Mouse (Mus musculus): Measurements from ENCODE around the gene Smc1b. TPM values are rescaled to one million over a fixed set of nuclear protein-coding genes. Genes with fewer than 3 reads are reported as not detected.

Gene Smc1b
- polyA plus RNA-seq, 1 experiment from 2014 or later, result 0.08 TPM

DNA sequence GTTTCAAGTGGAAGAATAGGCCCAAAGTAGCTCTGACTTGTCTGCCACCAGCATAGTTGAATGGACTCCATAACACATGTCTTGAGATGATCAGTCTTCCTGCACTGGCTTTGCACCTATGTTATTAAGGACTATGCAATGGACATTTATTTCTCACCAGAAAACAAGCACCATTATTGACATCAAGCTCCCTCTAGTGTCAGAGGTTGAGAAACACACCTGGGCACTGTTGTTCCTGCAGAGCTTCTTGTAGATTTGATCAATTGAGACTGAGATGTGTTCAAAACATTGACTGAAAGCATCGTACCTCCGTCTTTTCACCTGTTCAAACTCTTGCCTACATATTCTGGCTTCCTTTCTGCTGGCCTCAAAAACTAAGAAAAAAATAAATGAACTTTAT, 61.2 kb downstream of the Smc1b start:
- Histone ChIP-seq H3K36me3 (ENCODE audit: control insufficient read depth, insufficient read depth, low read length) (no peaks in the 10 kb centered on the region), H3K4me2 (replicated peaks; ENCODE audit: low read depth, low read length) (no peak overlapping the region), H3K9ac (ENCODE audit: low read depth, low read length) (no peak overlapping the region), H3K27ac (ENCODE audit: low read depth, low read length) (no peak overlapping the region), H3K9me3 (ENCODE audit: control insufficient read depth, low read length) (no peaks in the 10 kb centered on the region), H3K27me3 (ENCODE audit: control insufficient read depth, insufficient read depth, low read length) (no peaks in the 10 kb centered on the region), H3K4me3 (ENCODE audit: low read depth, low read length) (no peak overlapping the region), H3K4me1 (replicated peaks; ENCODE audit: control insufficient read depth, insufficient read depth, low read length) (no peaks in the 10 kb centered on the region)
- DNase-seq (ENCODE audit: low spot score) (peak; percentile 66), ATAC-seq (ENCODE audit: low FRiP score) (no peak)
- 43% methylated on average over 2 of the region's 2 CpGs for WGBS

GRCm38 (mm10) chr15:85063421-85063820, 68.3 kb downstream of the Smc1b start:
- Histone ChIP-seq H3K9ac (ENCODE audit: low read depth, low read length) (no peak overlapping the region), H3K4me1 (replicated peaks; ENCODE audit: control insufficient read depth, insufficient read depth, low read length) (no peaks in the 10 kb centered on the region), H3K4me2 (replicated peaks; ENCODE audit: low read depth, low read length) (no peak overlapping the region), H3K36me3 (ENCODE audit: control insufficient read depth, insufficient read depth, low read length) (no peaks in the 10 kb centered on the region), H3K27ac (ENCODE audit: low read depth, low read length) (no peak overlapping the region), H3K27me3 (ENCODE audit: control insufficient read depth, insufficient read depth, low read length) (no peaks in the 10 kb centered on the region), H3K9me3 (ENCODE audit: control insufficient read depth, low read length) (no peaks in the 10 kb centered on the region), H3K4me3 (ENCODE audit: low read depth, low read length) (no peak overlapping the region)
- WGBS, result 94% methylated on average over 2 of the region's 2 CpGs
- ATAC-seq (ENCODE audit: low FRiP score) (no peak), DNase-seq (ENCODE audit: low spot score) (no peak)

- Histone ChIP-seq H3K9me3 (ENCODE audit: control insufficient read depth, low read length) (no peaks in the 10 kb centered on the region), H3K4me2 (replicated peaks; ENCODE audit: low read depth, low read length) (no peak overlapping the region), H3K36me3 (ENCODE audit: control insufficient read depth, insufficient read depth, low read length) (0 out of 2 replicates have a peak, but pooled peaks cover 6% of the 10 kb centered on the region), H3K4me1 (replicated peaks; ENCODE audit: control insufficient read depth, insufficient read depth, low read length) (no peaks in the 10 kb centered on the region), H3K4me3 (ENCODE audit: low read depth, low read length) (no peak overlapping the region), H3K27ac (ENCODE audit: low read depth, low read length) (no peak overlapping the region), H3K27me3 (ENCODE audit: control insufficient read depth, insufficient read depth, low read length) (no peaks in the 10 kb centered on the region), H3K9ac (ENCODE audit: low read depth, low read length) (no peak overlapping the region)
- WGBS, result 89% methylated on average over 4 of the region's 4 CpGs
- DNase-seq (ENCODE audit: low spot score) (no peak), ATAC-seq (ENCODE audit: low FRiP score) (no peak)
Observed at GRCm38 (mm10) chr15:85055186-85055585, 76.6 kb downstream of the Smc1b start.

DNA sequence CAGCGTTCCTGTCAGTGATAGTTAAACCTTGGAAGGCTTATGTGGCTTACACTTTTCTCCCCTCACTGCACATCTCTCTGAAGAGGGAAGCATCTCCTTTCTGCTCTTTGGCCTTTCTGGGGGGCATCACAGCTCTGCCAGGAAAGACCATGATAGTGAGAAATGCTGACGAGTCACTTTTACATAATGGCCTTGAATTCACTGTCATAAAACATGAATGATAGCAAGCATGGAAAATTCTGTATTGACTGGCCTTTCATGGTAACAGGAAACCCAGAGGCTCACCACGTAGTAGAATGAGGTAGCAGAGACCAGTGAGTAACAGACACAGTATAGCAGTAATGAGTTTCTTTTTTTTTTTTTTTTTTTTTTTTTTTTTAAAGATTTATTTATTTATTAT, 77.7 kb downstream of the Smc1b start:
- DNase-seq (ENCODE audit: low spot score), result no peak
- 0 out of 2 replicates have a peak, but pooled peaks cover 6% of the 10 kb centered on the region for H3K36me3 ChIP-seq (ENCODE audit: control insufficient read depth, insufficient read depth, low read length)

GRCm38 (mm10) chr15:85049758-85050157, 82.0 kb downstream of the Smc1b start:
- no peak overlapping the region for H3K9ac ChIP-seq (ENCODE audit: low read depth, low read length)
- H3K4me3 ChIP-seq (ENCODE audit: low read depth, low read length), result no peak overlapping the region
- no peaks in the 10 kb centered on the region; the same call in 1 of the 2 replicates for H3K4me1 ChIP-seq (replicated peaks; ENCODE audit: control insufficient read depth, insufficient read depth, low read length)
- H3K9me3 ChIP-seq (ENCODE audit: control insufficient read depth, low read length), result no peaks in the 10 kb centered on the region
- DNase-seq (ENCODE audit: low spot score) (no peak), ATAC-seq (ENCODE audit: low FRiP score) (no peak)
- H3K36me3 ChIP-seq (ENCODE audit: control insufficient read depth, insufficient read depth, low read length), result 0 out of 2 replicates have a peak, but pooled peaks cover 6% of the 10 kb centered on the region
- H3K27ac ChIP-seq (ENCODE audit: low read depth, low read length), result no peak overlapping the region
- H3K4me2 ChIP-seq (replicated peaks; ENCODE audit: low read depth, low read length), result no peak overlapping the region
- no peaks in the 10 kb centered on the region for H3K27me3 ChIP-seq (ENCODE audit: control insufficient read depth, insufficient read depth, low read length)
- WGBS, result 90% methylated on average over 1 of the region's 1 CpGs

More for the DNA sequence above, 77.7 kb downstream of the Smc1b start:
- Histone ChIP-seq H3K27me3 (ENCODE audit: control insufficient read depth, insufficient read depth, low read length) (no peaks in the 10 kb centered on the region), H3K4me1 (replicated peaks; ENCODE audit: control insufficient read depth, insufficient read depth, low read length) (no peaks in the 10 kb centered on the region), H3K9ac (ENCODE audit: low read depth, low read length) (no peak overlapping the region), H3K4me2 (replicated peaks; ENCODE audit: low read depth, low read length) (no peak overlapping the region), H3K27ac (ENCODE audit: low read depth, low read length) (no peak overlapping the region), H3K9me3 (ENCODE audit: control insufficient read depth, low read length) (no peaks in the 10 kb centered on the region), H3K4me3 (ENCODE audit: low read depth, low read length) (no peak overlapping the region)
- no peak for ATAC-seq (ENCODE audit: low FRiP score)
- 96% methylated on average over 3 of the region's 3 CpGs for WGBS

GRCm38 (mm10) chr15:85047865-85048264, 83.9 kb downstream of the Smc1b start:
- no peak overlapping the region for H3K27ac ChIP-seq (ENCODE audit: low read depth, low read length)
- no peaks in the 10 kb centered on the region; the same call in 1 of the 2 replicates for H3K4me1 ChIP-seq (replicated peaks; ENCODE audit: control insufficient read depth, insufficient read depth, low read length)
- H3K36me3 ChIP-seq (ENCODE audit: control insufficient read depth, insufficient read depth, low read length), result 0 out of 2 replicates have a peak, but pooled peaks cover 2% of the 10 kb centered on the region
- DNase-seq (ENCODE audit: low spot score), result no peak
- H3K4me3 ChIP-seq (ENCODE audit: low read depth, low read length), result no peak overlapping the region
- H3K9ac ChIP-seq (ENCODE audit: low read depth, low read length), result no peak overlapping the region
- 91% methylated on average over 4 of the region's 4 CpGs for WGBS
- no peak for ATAC-seq (ENCODE audit: low FRiP score)
- H3K27me3 ChIP-seq (ENCODE audit: control insufficient read depth, insufficient read depth, low read length), result no peaks in the 10 kb centered on the region
- H3K9me3 ChIP-seq (ENCODE audit: control insufficient read depth, low read length), result no peaks in the 10 kb centered on the region
- H3K4me2 ChIP-seq (replicated peaks; ENCODE audit: low read depth, low read length), result no peak overlapping the region

- Histone ChIP-seq H3K27me3 (ENCODE audit: control insufficient read depth, insufficient read depth, low read length) (no peaks in the 10 kb centered on the region), H3K27ac (ENCODE audit: low read depth, low read length) (no peak overlapping the region), H3K36me3 (ENCODE audit: control insufficient read depth, insufficient read depth, low read length) (0 out of 2 replicates have a peak, but pooled peaks cover 2% of the 10 kb centered on the region), H3K9me3 (ENCODE audit: control insufficient read depth, low read length) (no peaks in the 10 kb centered on the region), H3K9ac (ENCODE audit: low read depth, low read length) (no peak overlapping the region), H3K4me1 (replicated peaks; ENCODE audit: control insufficient read depth, insufficient read depth, low read length) (peaks cover 3% of the 10 kb centered on the region), H3K4me3 (ENCODE audit: low read depth, low read length) (no peak overlapping the region), H3K4me2 (replicated peaks; ENCODE audit: low read depth, low read length) (no peak overlapping the region)
- 92% methylated on average over 14 of the region's 14 CpGs for WGBS
- DNase-seq (ENCODE audit: low spot score) (no peak), ATAC-seq (ENCODE audit: low FRiP score) (no peak)
Observed at GRCm38 (mm10) chr15:85046230-85046950, 85.4 kb downstream of the Smc1b start.

DNA sequence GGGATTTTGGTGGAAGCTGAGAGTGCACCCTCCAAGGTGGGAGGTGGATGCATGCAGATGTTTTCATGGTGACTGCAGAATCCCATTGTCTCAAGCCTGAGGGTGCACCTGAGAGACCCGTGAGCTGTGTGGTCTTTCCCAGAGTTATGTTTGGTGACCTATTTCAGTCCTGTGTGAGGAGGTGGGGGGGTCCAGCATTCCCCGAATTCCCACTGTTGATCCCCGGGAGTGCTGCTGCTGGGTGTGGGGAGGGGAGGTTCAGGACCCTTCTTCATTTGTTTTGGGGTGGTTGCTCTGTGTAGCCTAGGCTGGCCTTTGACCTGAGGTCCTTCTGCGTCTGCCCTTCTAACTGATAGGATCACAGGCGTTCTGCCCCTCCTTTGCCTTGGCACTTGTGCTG, 88.0 kb downstream of the Smc1b start:
- 70% methylated on average over 5 of the region's 5 CpGs for WGBS
- Histone ChIP-seq H3K9me3 (ENCODE audit: control insufficient read depth, low read length) (no peaks in the 10 kb centered on the region), H3K27ac (ENCODE audit: low read depth, low read length) (no peak overlapping the region), H3K27me3 (ENCODE audit: control insufficient read depth, insufficient read depth, low read length) (no peaks in the 10 kb centered on the region), H3K4me3 (ENCODE audit: low read depth, low read length) (no peak overlapping the region), H3K4me2 (replicated peaks; ENCODE audit: low read depth, low read length) (no peak overlapping the region), H3K36me3 (ENCODE audit: control insufficient read depth, insufficient read depth, low read length) (no peaks in the 10 kb centered on the region), H3K9ac (ENCODE audit: low read depth, low read length) (no peak overlapping the region), H3K4me1 (replicated peaks; ENCODE audit: control insufficient read depth, insufficient read depth, low read length) (peaks cover 3% of the 10 kb centered on the region)
- DNase-seq (ENCODE audit: low spot score) (no peak), ATAC-seq (ENCODE audit: low FRiP score) (no peak)

GRCm38 (mm10) chr15:85043116-85043515, 88.6 kb downstream of the Smc1b start:
- Histone ChIP-seq H3K27me3 (ENCODE audit: control insufficient read depth, insufficient read depth, low read length) (no peaks in the 10 kb centered on the region), H3K4me2 (replicated peaks; ENCODE audit: low read depth, low read length) (no peak overlapping the region), H3K4me1 (replicated peaks; ENCODE audit: control insufficient read depth, insufficient read depth, low read length) (peaks cover 3% of the 10 kb centered on the region), H3K9ac (ENCODE audit: low read depth, low read length) (no peak overlapping the region), H3K4me3 (ENCODE audit: low read depth, low read length) (no peak overlapping the region), H3K27ac (ENCODE audit: low read depth, low read length) (peak overlapping the region; percentile 4; the same call in 1 of the 2 replicates), H3K36me3 (ENCODE audit: control insufficient read depth, insufficient read depth, low read length) (no peaks in the 10 kb centered on the region), H3K9me3 (ENCODE audit: control insufficient read depth, low read length) (no peaks in the 10 kb centered on the region)
- ATAC-seq (ENCODE audit: low FRiP score) (no peak), DNase-seq (ENCODE audit: low spot score) (no peak)
- WGBS, result 66% methylated on average over 5 of the region's 5 CpGs

All from hindbrain, embryonic 11.5 days (tissue).